Mouse (Mus musculus) cortical plate, adult 2 months (tissue): ENCODE measurements at regions not wholly inside any gene's neighbourhood (a gene's known extent, or its start where the extent isn't known, plus 50 kb on each side); places are given as distances from the start of the nearest gene placed in this dataset.

Experiments used
- CTCF ChIP-seq: fragments of 200-500 bp; IDR thresholded peaks from 2 replicates; pipeline ENCODE4 v1.5.1; 2011; ENCODE audit warnings: mild to moderate bottlenecking, control low read depth, low read length; ENCODE audit not compliant: insufficient read depth; ENCODE audit errors: extremely low read depth
- POLR2A ChIP-seq: fragments of 200-500 bp; IDR thresholded peaks from 2 replicates; pipeline ENCODE4 v1.6.1; 2011; ENCODE audit warnings: mild to moderate bottlenecking, low read length, control low read depth; ENCODE audit not compliant: insufficient read depth; ENCODE audit errors: extremely low read depth

DNA sequence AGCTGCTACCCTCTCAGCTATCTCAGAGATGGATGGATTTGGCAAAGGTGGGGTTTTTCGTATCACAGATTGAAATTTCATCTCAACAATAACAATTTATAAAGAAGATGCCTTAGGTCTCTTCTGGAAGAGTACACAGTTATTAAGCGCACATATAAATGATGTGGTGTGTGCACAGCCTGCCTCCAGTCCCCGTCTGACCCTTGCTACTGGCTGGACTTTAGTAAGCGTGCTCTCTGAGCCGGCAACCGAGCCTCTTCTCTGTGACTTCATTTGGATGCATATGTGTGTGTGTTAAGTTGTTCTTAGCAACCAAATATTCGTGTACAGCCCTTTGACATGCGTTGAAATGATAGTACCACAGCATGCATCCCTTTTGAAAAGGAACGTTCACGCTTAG, 145.5 kb upstream of the Kctd3 start:
- no peak for TF ChIP-seq POLR2A
- no peak for TF ChIP-seq CTCF
